Mouse (Mus musculus): ENCODE results near the gene Gm29049.
"Not testable (repeated sequence)": the region's sequence is repeated elsewhere in the genome, so short reads cannot be mapped to it uniquely, and the experiment has no call there.

Gene Gm29049

GRCm38 (mm10) chrY:7997068-7997467 is at the start of gene Gm29049:
Gene Gm29049 (minus strand): TSS chrY:7997168.
- DNase-seq (ENCODE audit: low spot score in 2 of 2) = not testable (repeated sequence)
